10 mouse cellular contexts compared by ENCODE assay signal in genomic region chr16:4940311-4940850, GRCm38 (mm10). TPM values are rescaled to one million over a fixed set of nuclear protein-coding genes. Genes with fewer than 3 reads are reported as not detected.
DNase-seq lines count a peak whose midpoint lies in the region; ATAC-seq and TF ChIP-seq lines count a peak whose summit lies in the region.
"Had no signal": no experiment of that assay in that cellular context is flagged by ENCODE, and none has a peak within 500 bp of the region (broad histone marks: within the 10 kb centered on the region; RNA-seq: fewer than 3 reads in every experiment).

No protein-coding gene starts in this region.

- H3K36me3 ChIP-seq in heart, embryonic 10.5 days: peaks cover 78% of the 10 kb centered on the region
- H3K36me3 ChIP-seq in heart, adult 2 months (ENCODE audit: control insufficient read depth, insufficient read depth, low read length): no peaks in the 10 kb centered on the region
- H3K36me3 ChIP-seq in lung, embryonic 14.5 days (ENCODE audit: insufficient read depth): peaks cover 69% of the 10 kb centered on the region
- H3K36me3 ChIP-seq in hindbrain, embryonic 10.5 days: peaks cover 80% of the 10 kb centered on the region
- peaks cover 66% of the 10 kb centered on the region for H3K36me3 ChIP-seq in neural tube, embryonic 12.5 days

- no peak for TF ChIP-seq POLR2A in heart, adult 2 months (IDR thresholded peaks at IDR 0.05; ENCODE audit: insufficient read depth, low read depth, low read length)

- no peak for TF ChIP-seq CTCF in heart, adult 2 months (IDR thresholded peaks at IDR 0.05)
- TF ChIP-seq CTCF in lung, embryonic 14.5 days (IDR thresholded peaks at IDR 0.05; ENCODE audit: low read depth): no peak

- H3K4me2 ChIP-seq in lung, embryonic 14.5 days: peak overlapping the region; percentile 92
- peak overlapping the region; percentile 98 for H3K4me2 ChIP-seq in neural tube, embryonic 12.5 days (replicated peaks)

- no peak overlapping the region for H3K9ac ChIP-seq in heart, adult 2 months (ENCODE audit: low read depth, low read length)
- H3K9ac ChIP-seq in lung, embryonic 14.5 days: no peak overlapping the region
- peak overlapping the region; percentile 85; the same call in 1 of the 2 replicates for H3K9ac ChIP-seq in neural tube, embryonic 12.5 days

- no peak overlapping the region for H3K4me3 ChIP-seq in heart, embryonic 10.5 days
- no peak overlapping the region for H3K4me3 ChIP-seq in heart, adult 2 months
- no peak overlapping the region for H3K4me3 ChIP-seq in lung, embryonic 14.5 days (ENCODE audit: low read depth, low read length)
- H3K4me3 ChIP-seq in hindbrain, embryonic 10.5 days: peak overlapping the region; percentile 91
- H3K4me3 ChIP-seq in neural tube, embryonic 12.5 days: no peak overlapping the region

- H3K27me3 ChIP-seq in heart, embryonic 10.5 days (ENCODE audit: insufficient read depth, poor library complexity, severe bottlenecking): no peaks in the 10 kb centered on the region
- no peaks in the 10 kb centered on the region for H3K27me3 ChIP-seq in heart, adult 2 months (ENCODE audit: control insufficient read depth, insufficient read depth, low read length)
- H3K27me3 ChIP-seq in lung, embryonic 14.5 days (ENCODE audit: insufficient read depth, low read length): no peaks in the 10 kb centered on the region
- no peaks in the 10 kb centered on the region for H3K27me3 ChIP-seq in hindbrain, embryonic 10.5 days (ENCODE audit: insufficient read depth, poor library complexity, severe bottlenecking)
- H3K27me3 ChIP-seq in neural tube, embryonic 12.5 days (replicated peaks): no peaks in the 10 kb centered on the region
- H3K27me3 ChIP-seq: liver, embryonic 15.5 days had no signal

- 91% methylated on average over 10 of the region's 10 CpGs for WGBS in heart, embryonic 10.5 days
- WGBS in heart, adult 2 months: 87% methylated on average over 10 of the region's 10 CpGs
- 77% methylated on average over 10 of the region's 10 CpGs for WGBS in lung, embryonic 14.5 days
- WGBS in hindbrain, embryonic 10.5 days: 89% methylated on average over 10 of the region's 10 CpGs
- WGBS in neural tube, embryonic 12.5 days: 94% methylated on average over 10 of the region's 10 CpGs

- 0 out of 2 replicates have a peak overlapping the region, but pooled peaks have one; percentile 92 for H3K27ac ChIP-seq in heart, embryonic 10.5 days
- no peak overlapping the region for H3K27ac ChIP-seq in heart, adult 2 months
- no peak overlapping the region; the same call in 1 of the 2 replicates for H3K27ac ChIP-seq in lung, embryonic 14.5 days (ENCODE audit: low read depth)
- no peak overlapping the region for H3K27ac ChIP-seq in hindbrain, embryonic 10.5 days
- H3K27ac ChIP-seq in neural tube, embryonic 12.5 days: no peak overlapping the region
- H3K27ac ChIP-seq: liver, embryonic 15.5 days had no signal

- no peaks in the 10 kb centered on the region; the same call in 1 of the 2 replicates for H3K79me2 ChIP-seq in heart, adult 2 months (replicated peaks; ENCODE audit: control insufficient read depth, insufficient read depth, low read length)

- no peak for ATAC-seq in lung, embryonic 14.5 days (ENCODE audit: insufficient read depth)
- ATAC-seq in neural tube, embryonic 12.5 days (ENCODE audit: low FRiP score, low read depth): no peak

- DNase-seq in heart, embryonic 10.5 days (ENCODE audit: low spot score): no peak
- DNase-seq in heart, adult 2 months: no peak
- DNase-seq in lung, embryonic 14.5 days: no peak
- no peak for DNase-seq in lung, postnatal 14 days
- DNase-seq in hindbrain, embryonic 10.5 days (ENCODE audit: low spot score): no peak
- DNase-seq in testis, postnatal 10 days (ENCODE audit: low spot score): no peak
- DNase-seq in ovary, adult 18-20 months (ENCODE audit: low spot score): no peak
- DNase-seq: cerebellum, adult 11-12 months had no signal

- H3K9me3 ChIP-seq in heart, embryonic 10.5 days: no peaks in the 10 kb centered on the region
- no peaks in the 10 kb centered on the region for H3K9me3 ChIP-seq in lung, embryonic 14.5 days (ENCODE audit: low read depth, low read length)
- no peaks in the 10 kb centered on the region for H3K9me3 ChIP-seq in hindbrain, embryonic 10.5 days
- H3K9me3 ChIP-seq in neural tube, embryonic 12.5 days: no peaks in the 10 kb centered on the region
- H3K9me3 ChIP-seq: liver, embryonic 15.5 days had no signal

- peaks cover 10% of the 10 kb centered on the region for H3K4me1 ChIP-seq in heart, embryonic 10.5 days
- peaks cover 11% of the 10 kb centered on the region for H3K4me1 ChIP-seq in heart, adult 2 months (ENCODE audit: control insufficient read depth, insufficient read depth, low read length)
- 0 out of 2 replicates have a peak, but pooled peaks cover 3% of the 10 kb centered on the region for H3K4me1 ChIP-seq in lung, embryonic 14.5 days (ENCODE audit: insufficient read depth)
- peaks cover 22% of the 10 kb centered on the region for H3K4me1 ChIP-seq in hindbrain, embryonic 10.5 days (replicated peaks)
- H3K4me1 ChIP-seq in neural tube, embryonic 12.5 days: peaks cover 13% of the 10 kb centered on the region

- TF ChIP-seq EP300 in heart, adult 2 months (IDR thresholded peaks at IDR 0.05; ENCODE audit: insufficient read depth, low read depth, low read length): no peak

- intact Hi-C loops in heart, adult 2 months (cut with DNase I): no loop called here

RNA-seq across cellular contexts. Expression of gene Nudt16l1, which starts 1.8 kb away (rescaled TPM):
- 111 and 125 TPM in 2 replicates for polyA plus RNA-seq in heart, embryonic 10.5 days (2016; fragmentation: Nextera tagmentation; extraction: Ambion mirVana)
- total RNA-seq in heart, adult 2 months (2021): 10 to 100 TPM; 16.7 to 17.1 TPM
- polyA plus RNA-seq in heart, adult 2 months (2012; rRNA removed): 38.9 and 44.5 TPM in 2 replicates
- 145 and 154 TPM in 2 replicates for polyA plus RNA-seq in lung, embryonic 14.5 days (2014; fragmentation: Nextera tagmentation; extraction: Ambion mirVana)
- 141 and 145 TPM in 2 replicates for polyA plus RNA-seq in hindbrain, embryonic 10.5 days (2016; fragmentation: Nextera tagmentation; extraction: Ambion mirVana)
- polyA plus RNA-seq in neural tube, embryonic 12.5 days (2016; fragmentation: Nextera tagmentation; extraction: Ambion mirVana): 124 and 125 TPM in 2 replicates

RNA-seq across cellular contexts. Expression of gene Anks3, which starts 23.6 kb away (rescaled TPM):
- polyA plus RNA-seq in heart, embryonic 10.5 days (2016; fragmentation: Nextera tagmentation; extraction: Ambion mirVana): 38.5 and 44.4 TPM in 2 replicates
- 10 to 100 TPM; 11.4 to 12.7 TPM for total RNA-seq in heart, adult 2 months (2021)
- polyA plus RNA-seq in heart, adult 2 months (2012; rRNA removed): 21.3 and 30.4 TPM in 2 replicates
- polyA plus RNA-seq in lung, embryonic 14.5 days (2014; fragmentation: Nextera tagmentation; extraction: Ambion mirVana): 49.3 and 53.1 TPM in 2 replicates
- polyA plus RNA-seq in hindbrain, embryonic 10.5 days (2016; fragmentation: Nextera tagmentation; extraction: Ambion mirVana): 52.3 and 60.0 TPM in 2 replicates
- 60.3 and 66.5 TPM in 2 replicates for polyA plus RNA-seq in neural tube, embryonic 12.5 days (2016; fragmentation: Nextera tagmentation; extraction: Ambion mirVana)

RNA-seq across cellular contexts. Expression of gene Mgrn1, which starts 54.3 kb away (rescaled TPM):
- 96.2 and 131 TPM in 2 replicates for polyA plus RNA-seq in heart, embryonic 10.5 days (2016; fragmentation: Nextera tagmentation; extraction: Ambion mirVana)
- total RNA-seq in heart, adult 2 months (2021): 100 to 1,000 TPM; 148 to 168 TPM
- polyA plus RNA-seq in heart, adult 2 months (2012; rRNA removed): 274 and 284 TPM in 2 replicates
- 88.0 and 88.8 TPM in 2 replicates for polyA plus RNA-seq in lung, embryonic 14.5 days (2014; fragmentation: Nextera tagmentation; extraction: Ambion mirVana)
- 71.6 and 80.8 TPM in 2 replicates for polyA plus RNA-seq in hindbrain, embryonic 10.5 days (2016; fragmentation: Nextera tagmentation; extraction: Ambion mirVana)
- 92.5 and 93.3 TPM in 2 replicates for polyA plus RNA-seq in neural tube, embryonic 12.5 days (2016; fragmentation: Nextera tagmentation; extraction: Ambion mirVana)

RNA-seq across cellular contexts. Expression of gene Sept12, which starts 57.3 kb away (rescaled TPM):
- polyA plus RNA-seq in heart, embryonic 10.5 days (2016; fragmentation: Nextera tagmentation; extraction: Ambion mirVana): not detected in 2 replicates
- total RNA-seq in heart, adult 2 months (2021): not detected
- 0.20 and 0.23 TPM in 2 replicates for polyA plus RNA-seq in heart, adult 2 months (2012; rRNA removed)
- polyA plus RNA-seq in lung, embryonic 14.5 days (2014; fragmentation: Nextera tagmentation; extraction: Ambion mirVana): 0.14 and 0.20 TPM in 2 replicates
- 0.05 TPM in 1 of 2 replicates, not detected in the other for polyA plus RNA-seq in hindbrain, embryonic 10.5 days (2016; fragmentation: Nextera tagmentation; extraction: Ambion mirVana)
- not detected in 2 replicates for polyA plus RNA-seq in neural tube, embryonic 12.5 days (2016; fragmentation: Nextera tagmentation; extraction: Ambion mirVana)
- polyA plus RNA-seq: liver, embryonic 15.5 days had no signal
